Mouse (Mus musculus) naive thymus-derived CD4-positive, alpha-beta T cell, adult 2 months (primary cell): ENCODE measurements around the gene Phf13.

Source experiments
- DNase-seq: peaks from one replicate; pipeline ENCODE4 v3.0.0-alpha.2; 2011; ENCODE audit warnings: low read depth

Phf13 gene

GRCm38 (mm10) chr4:151988342-151989109 lies 7.5 kb downstream of the Phf13 start, which contains the start of gene Thap3:
Gene Thap3, minus strand, starts transcription at chr4:151988997.
- peak; percentile 86 for DNase-seq

- DNase-seq = no peak
Observed at GRCm38 (mm10) chr4:151988014-151988341, 8.1 kb downstream of the Phf13 start.

GRCm38 (mm10) chr4:151986650-151987049 lies 9.4 kb downstream of the Phf13 start:
- no peak for DNase-seq

GRCm38 (mm10) chr4:151985886-151986285 lies 10.2 kb downstream of the Phf13 start:
- DNase-seq = peak; percentile 81

- no peak for DNase-seq
Observed at GRCm38 (mm10) chr4:151983560-151983959, 12.5 kb downstream of the Phf13 start.

GRCm38 (mm10) chr4:151983043-151983442 lies 13.0 kb downstream of the Phf13 start:
- no peak for DNase-seq

- peak; percentile 87 for DNase-seq
Observed at GRCm38 (mm10) chr4:151981363-151981762, 14.7 kb downstream of the Phf13 start.

GRCm38 (mm10) chr4:151980699-151981098 lies 15.4 kb downstream of the Phf13 start:
- peak; percentile 60 for DNase-seq

- DNase-seq = peak; percentile 88
Observed at GRCm38 (mm10) chr4:151977748-151978147, 18.3 kb downstream of the Phf13 start.

- peak; percentile 67 for DNase-seq
Observed at GRCm38 (mm10) chr4:151975441-151975840, 20.6 kb downstream of the Phf13 start.

GRCm38 (mm10) chr4:151972221-151972967 lies 23.7 kb downstream of the Phf13 start:
- peak; percentile 64 for DNase-seq

- DNase-seq = no peak
Observed at GRCm38 (mm10) chr4:151968204-151968921, 27.7 kb downstream of the Phf13 start.

GRCm38 (mm10) chr4:151962817-151963216 lies 33.2 kb downstream of the Phf13 start:
- no peak for DNase-seq

- no peak for DNase-seq
Observed at GRCm38 (mm10) chr4:151960513-151960854, 35.6 kb downstream of the Phf13 start.

- no peak for DNase-seq
Observed at GRCm38 (mm10) chr4:151959849-151960512, 36.1 kb downstream of the Phf13 start.

GRCm38 (mm10) chr4:151957584-151958315 lies 38.3 kb downstream of the Phf13 start:
- DNase-seq = no peak

GRCm38 (mm10) chr4:151955791-151956190 lies 40.3 kb downstream of the Phf13 start:
- no peak for DNase-seq

- no peak for DNase-seq
Observed at GRCm38 (mm10) chr4:151953209-151953608, 42.8 kb downstream of the Phf13 start.

GRCm38 (mm10) chr4:151948497-151949471 lies 47.3 kb downstream of the Phf13 start:
- no peak for DNase-seq

- DNase-seq = no peak
Observed at GRCm38 (mm10) chr4:151946211-151946610, 49.8 kb downstream of the Phf13 start.
